Mouse (Mus musculus): Measurements from ENCODE around the gene Ang6.
"Not testable (repeated sequence)": the region's sequence is repeated elsewhere in the genome, so short reads cannot be mapped to it uniquely, and the experiment has no call there.

Ang6 gene

GRCm38 (mm10) chr14:44002169-44002568, at the start of gene Ang6:
TSS of gene Ang6 (minus strand) at chr14:44002269.
- DNase-seq (ENCODE audit: low read depth in 1 of 2, low spot score in 2 of 2), result no peak

DNA sequence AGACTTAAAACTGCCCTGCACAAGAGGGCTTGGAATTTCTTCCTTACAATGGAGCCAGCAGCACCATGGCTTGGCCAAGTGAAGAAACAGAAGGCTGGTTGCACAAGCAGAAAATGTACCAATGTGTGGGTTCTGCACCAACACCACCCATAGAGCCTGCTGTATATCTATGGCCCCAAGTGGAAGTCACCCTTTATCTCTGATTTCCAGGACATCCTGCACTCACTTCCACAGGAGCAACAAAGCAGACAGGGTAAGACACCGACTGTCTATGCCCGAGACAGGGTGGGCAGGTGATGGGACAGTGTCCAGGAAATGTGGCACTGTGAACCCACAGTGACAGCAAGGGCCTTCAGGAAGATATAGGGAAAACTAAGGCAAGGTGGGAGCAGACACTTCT, 44.5 kb upstream of the Ang6 start:
- not testable (repeated sequence) for DNase-seq (ENCODE audit: low read depth in 1 of 2, low spot score in 2 of 2)

GRCm38 (mm10) chr14:44031828-44032227, 29.8 kb upstream of the Ang6 start:
- not testable (repeated sequence) for DNase-seq (ENCODE audit: low read depth in 1 of 2, low spot score in 2 of 2)

- not testable (repeated sequence) for DNase-seq (ENCODE audit: low read depth in 1 of 2, low spot score in 2 of 2)
These were observed 7.6 kb upstream of the Ang6 start for GRCm38 (mm10) chr14:44009686-44010085.

DNA sequence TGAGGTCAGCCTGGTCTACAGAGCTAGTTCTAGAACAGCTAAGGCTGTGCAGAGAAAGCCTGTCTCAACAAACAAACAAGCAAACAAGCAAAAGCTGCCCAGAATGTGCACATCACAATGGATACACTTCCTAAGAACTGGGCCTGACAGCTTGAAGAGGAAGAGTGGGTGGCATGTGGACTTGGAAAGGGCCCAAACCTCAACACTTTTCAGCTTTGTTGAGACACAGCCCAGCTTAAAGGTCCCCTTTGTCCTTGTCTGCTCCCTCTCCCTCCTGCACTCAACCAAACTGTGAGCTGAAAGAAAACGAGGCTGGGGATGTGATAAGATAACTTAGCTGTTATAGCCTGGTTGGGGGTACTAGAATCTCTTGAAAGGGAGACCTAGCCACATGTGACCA, 6.0 kb upstream of the Ang6 start:
- DNase-seq (ENCODE audit: low read depth in 1 of 2, low spot score in 2 of 2), result not testable (repeated sequence)

DNA sequence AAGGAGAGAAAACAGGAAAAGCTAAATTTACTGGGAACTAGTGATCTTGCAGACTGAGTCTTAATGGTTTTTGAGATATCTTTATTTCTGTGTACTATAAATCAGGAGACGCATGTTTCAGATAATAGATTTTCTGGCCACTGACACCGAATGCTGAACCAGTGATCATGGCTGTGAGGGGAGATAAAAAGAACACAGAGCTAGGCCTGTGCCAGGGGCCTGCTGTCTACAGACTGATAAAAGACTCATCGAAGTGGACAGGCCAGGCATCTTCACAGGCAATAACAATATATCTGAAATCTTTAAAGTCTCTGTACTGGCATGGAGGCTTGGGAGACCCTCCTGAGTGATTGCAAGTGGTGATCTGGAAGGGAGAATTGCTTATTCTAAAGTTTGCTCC, 469 bp downstream of the Ang6 start:
- no peak for DNase-seq (ENCODE audit: low read depth in 1 of 2, low spot score in 2 of 2)

GRCm38 (mm10) chr14:43998455-43999000, 3.5 kb downstream of the Ang6 start:
- not testable (repeated sequence) for DNase-seq (ENCODE audit: low read depth in 1 of 2, low spot score in 2 of 2)

GRCm38 (mm10) chr14:43987404-43987803, 14.7 kb downstream of the Ang6 start:
- peak; percentile 28 to 49 for DNase-seq (ENCODE audit: low read depth in 1 of 2, low spot score in 2 of 2)

GRCm38 (mm10) chr14:43986147-43986546, 15.9 kb downstream of the Ang6 start:
- no peak for DNase-seq (ENCODE audit: low read depth in 1 of 2, low spot score in 2 of 2)

DNA sequence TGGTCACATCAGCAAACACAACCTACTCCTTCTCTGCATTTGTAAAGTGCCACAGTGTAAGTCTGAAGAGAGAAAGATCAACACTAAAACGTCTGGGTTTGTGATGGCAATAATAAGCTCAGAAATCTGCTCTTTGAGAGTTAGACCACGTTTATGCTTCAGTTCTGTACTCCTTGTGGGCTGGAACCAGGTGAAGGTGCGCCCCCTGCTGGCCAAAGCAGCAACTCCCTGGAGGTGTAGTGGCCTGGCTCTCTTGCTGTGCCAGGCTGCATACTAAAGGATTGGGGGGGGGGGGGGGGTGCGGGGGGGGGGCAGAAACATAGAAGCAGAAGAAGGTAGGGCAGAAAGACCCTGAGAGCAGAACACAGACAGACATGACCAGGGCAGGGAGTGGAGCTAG, 18.2 kb downstream of the Ang6 start:
- peak in 1 of 2 experiments; percentile 3 for DNase-seq (ENCODE audit: low read depth in 1 of 2, low spot score in 2 of 2)

GRCm38 (mm10) chr14:43983454-43983853, 18.6 kb downstream of the Ang6 start:
- DNase-seq (ENCODE audit: low read depth in 1 of 2, low spot score in 2 of 2), result no peak

- DNase-seq (ENCODE audit: low read depth in 1 of 2, low spot score in 2 of 2), result not testable (repeated sequence)
These were observed 45.3 kb downstream of the Ang6 start, which contains the start of gene Ang5 for GRCm38 (mm10) chr14:43956769-43957168. TSS of gene Ang5 (plus strand) at chr14:43957069.

DNA sequence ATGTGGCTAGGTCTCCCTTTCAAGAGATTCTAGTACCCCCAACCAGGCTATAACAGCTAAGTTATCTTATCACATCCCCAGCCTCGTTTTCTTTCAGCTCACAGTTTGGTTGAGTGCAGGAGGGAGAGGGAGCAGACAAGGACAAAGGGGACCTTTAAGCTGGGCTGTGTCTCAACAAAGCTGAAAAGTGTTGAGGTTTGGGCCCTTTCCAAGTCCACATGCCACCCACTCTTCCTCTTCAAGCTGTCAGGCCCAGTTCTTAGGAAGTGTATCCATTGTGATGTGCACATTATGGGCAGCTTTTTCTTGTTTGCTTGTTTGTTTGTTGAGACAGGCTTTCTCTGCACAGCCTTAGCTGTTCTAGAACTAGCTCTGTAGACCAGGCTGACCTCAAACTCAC, 47.0 kb downstream of the Ang6 start:
- not testable (repeated sequence) for DNase-seq (ENCODE audit: low read depth in 1 of 2, low spot score in 2 of 2)

GRCm38 (mm10) chr14:43953382-43953781, 48.7 kb downstream of the Ang6 start:
- not testable (repeated sequence) for DNase-seq (ENCODE audit: low read depth in 1 of 2, low spot score in 2 of 2)
